Mouse (Mus musculus) adrenal gland, postnatal 25 days (tissue): ENCODE measurements at regions not wholly inside any gene's neighbourhood (a gene's known extent, or its start where the extent isn't known, plus 50 kb on each side); places are given as distances from the start of the nearest gene placed in this dataset.

Source experiments
- DNase-seq: peaks from one replicate; pipeline ENCODE4 v3.0.0; 2021; ENCODE audit warnings: mixed read lengths

DNA sequence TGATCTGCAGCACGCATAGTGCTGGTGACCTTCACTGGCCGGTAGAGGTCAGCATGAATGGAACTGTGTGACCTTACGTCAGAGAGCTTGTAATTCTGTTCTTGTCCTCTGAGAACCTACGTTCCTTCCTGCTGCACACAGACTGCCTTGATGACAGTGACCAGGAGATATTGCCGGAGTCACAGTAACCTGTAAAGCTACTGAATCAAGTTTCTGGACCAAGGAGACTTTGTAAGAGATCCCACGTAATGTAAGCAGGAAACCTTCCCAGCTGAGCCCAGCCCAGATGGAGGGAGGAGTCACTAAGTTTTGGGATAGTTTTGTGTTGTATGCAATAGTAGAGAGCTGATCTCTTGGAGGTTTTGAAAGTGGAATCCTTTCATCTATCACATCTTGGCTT, 117.4 kb upstream of the Lyplal1 start:
- no peak for DNase-seq

DNA sequence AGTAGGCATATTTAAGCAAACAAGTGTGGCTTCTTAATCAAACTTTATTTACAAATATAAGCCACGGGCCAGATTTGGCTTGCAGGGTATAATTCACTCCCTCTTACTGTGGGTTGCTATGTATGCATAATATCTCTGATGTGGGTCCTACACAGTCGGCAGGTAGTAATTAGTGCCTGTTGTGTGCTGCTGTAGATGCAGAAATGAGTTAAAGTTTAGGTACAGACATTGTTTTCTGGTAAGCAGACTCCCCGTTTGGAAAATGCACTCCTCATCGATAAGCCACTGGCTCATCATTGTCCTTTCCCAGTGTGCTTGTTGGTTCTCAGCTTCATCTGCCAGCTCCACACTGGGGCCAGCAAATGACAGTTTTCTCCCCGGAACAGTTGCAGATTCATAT, 113.4 kb upstream of the Lyplal1 start:
- DNase-seq = no peak

DNA sequence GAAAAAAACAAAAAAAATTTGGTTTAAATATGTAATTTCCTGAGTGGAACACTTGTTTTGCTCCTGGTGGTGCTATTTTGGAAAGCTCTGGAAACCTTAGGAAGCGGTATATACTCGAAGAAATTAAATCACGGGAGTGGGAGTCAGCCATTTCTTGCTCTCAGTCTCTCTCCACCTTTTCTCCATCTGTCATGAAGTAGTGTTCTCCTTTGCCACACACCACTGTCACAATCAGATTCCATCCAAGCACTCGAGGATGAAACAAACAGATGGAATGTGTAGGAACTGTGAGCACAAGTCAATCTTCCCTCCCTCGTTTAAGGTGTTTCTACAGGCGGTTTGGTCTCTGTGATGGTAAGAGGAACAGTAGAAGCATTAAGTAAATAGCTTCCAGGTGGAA, 112.7 kb upstream of the Lyplal1 start:
- DNase-seq = no peak

DNA sequence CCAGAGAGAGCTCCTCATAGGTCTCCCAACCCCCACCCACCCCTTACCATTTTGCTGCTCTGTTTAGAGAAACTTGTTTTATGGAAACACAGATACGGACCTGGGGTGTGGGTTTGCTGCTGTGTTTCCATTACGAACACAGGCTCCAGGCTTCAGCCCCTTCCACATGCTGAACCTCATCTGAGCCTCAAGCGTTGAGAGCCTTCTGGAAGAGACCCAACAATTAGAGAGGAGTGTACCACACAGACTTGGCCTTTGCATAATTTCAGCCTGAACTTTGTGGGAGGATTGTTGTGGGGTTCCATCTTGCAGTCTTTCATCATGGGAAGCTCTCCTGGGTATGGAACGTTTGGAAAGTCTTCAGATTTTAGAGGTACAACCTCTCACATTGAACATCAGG, 111.3 kb upstream of the Lyplal1 start:
- no peak for DNase-seq

DNA sequence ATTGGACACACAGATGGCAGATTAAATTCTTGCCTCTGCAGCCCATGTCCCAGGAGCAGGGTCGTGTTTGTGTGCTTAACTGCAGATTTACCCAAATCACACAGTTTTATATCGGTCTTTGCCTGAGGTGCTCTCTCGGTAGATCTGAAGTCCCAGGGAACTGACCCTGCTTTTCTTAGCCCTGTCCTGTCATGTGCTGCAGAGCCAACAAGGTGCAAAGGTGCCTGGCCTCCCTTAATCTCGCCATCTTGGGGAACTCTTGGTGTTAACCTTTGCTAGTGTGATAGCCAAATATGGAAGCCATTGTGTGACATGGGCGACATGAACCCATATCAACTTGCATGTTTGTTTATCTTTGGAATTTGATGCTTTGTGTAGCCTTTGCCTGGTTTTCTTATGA, 107.1 kb upstream of the Lyplal1 start:
- DNase-seq = no peak

DNA sequence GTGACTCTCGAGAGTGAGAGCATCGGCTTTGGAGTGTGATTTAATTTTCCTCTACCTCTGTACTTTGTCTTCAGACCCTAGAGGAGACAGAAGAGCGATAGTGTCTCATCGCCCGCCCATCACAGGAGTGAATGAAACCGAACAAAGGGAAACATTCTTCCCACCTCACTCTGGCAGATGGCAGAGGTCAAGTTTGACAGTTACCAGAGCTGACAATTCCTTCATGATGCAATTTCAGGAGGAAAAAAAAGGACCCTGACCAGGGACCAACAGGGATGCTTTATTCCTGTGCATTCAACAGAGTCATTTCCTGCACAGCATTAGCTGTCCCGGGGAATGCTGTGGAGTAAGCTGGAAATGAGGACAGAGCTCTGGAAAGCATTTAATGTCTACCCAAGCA, 106.3 kb upstream of the Lyplal1 start:
- no peak for DNase-seq

DNA sequence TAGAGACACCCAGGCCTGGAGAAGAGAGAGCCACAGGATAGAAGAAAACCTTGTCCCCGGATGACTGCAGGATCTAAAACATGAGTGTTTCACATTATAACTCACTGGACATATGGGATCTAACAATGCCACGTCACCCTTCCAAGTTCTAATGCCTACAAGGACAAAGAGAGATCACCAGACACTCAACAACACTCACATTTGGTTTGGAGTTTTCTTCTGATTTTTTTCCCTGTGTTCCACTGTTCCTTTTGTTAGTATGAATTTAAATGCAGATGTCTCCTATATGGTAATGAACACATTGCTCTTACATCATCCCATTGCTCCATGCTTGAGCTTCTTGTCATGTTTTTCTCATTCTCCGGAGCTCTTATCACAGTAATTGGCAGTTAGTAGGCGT, 101.9 kb upstream of the Lyplal1 start:
- no peak for DNase-seq

DNA sequence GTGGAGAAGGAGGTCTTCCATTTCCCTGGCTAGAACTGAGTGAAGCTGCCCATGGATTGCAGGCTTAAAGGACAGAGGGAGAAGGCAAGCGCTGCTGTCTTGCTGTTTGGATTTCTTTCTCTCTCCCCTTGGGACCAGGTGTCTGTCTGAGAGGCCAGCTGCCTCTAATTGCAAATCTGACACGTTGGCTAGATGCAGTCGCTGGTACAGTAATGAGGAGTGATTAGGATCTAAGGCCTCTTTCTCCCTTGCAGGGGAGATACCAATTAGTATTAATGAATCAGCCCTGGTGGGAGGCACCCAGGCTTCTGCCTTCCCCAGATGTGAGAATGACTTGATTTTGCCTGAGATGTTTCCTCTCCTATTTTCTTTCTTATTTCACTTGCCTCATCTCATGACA, 100.1 kb upstream of the Lyplal1 start:
- DNase-seq = no peak

DNA sequence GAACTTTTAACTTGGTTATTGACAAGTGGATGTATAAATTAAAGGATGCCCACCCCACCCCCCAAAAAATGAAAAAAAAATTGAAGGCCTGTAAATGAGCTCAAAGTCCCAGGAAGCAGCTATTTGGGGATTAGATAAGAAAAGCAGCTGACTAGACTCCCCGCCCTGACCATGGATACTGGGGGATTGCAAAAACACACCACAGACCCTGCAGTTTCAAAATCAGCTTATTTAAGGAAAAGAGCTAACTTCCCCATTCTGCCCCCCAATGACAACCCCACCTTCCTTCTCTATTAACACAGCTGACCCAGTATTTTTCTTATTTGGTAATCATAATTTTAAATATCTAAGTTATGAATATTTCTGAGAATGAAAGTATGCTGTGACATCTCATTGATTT, 87.0 kb upstream of the Lyplal1 start:
- DNase-seq = no peak

DNA sequence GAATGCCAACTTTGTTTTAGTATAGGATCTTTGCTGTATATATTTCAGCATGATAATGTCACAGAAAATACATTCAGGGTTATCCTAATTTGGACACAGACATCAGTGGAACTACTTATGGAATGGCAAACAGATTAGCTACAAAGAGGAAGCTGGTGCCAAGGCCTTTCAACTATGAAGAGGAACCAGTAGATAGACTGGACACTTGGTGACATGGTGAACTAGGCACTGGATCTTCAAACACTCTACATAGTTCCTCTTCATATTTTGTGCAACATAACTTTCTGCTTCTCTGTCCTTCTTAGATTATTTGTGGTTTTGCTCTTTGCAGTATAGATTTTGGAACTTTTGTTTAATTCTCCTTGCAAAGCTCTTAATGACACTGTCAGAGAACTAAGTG, 85.4 kb upstream of the Lyplal1 start:
- no peak for DNase-seq

DNA sequence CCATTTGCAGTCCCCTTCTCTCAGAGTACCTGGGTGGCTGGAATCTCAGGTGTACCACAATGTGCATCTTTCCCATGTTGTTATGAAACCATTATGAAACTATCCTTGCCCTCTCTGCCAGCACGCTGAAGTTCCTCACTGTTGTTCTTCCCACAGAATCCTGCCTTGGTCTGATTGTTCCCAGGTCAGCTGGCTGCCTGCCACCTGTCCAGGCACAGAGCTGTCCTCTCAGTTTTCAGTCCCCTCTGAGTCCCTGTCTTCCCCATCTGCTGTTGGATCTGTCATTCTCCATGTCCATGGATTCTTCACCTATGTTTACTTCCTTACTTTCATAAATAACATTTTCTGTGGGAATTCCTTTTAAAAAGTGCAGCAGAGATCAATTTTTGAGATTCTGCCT, 81.3 kb upstream of the Lyplal1 start:
- no peak for DNase-seq

DNA sequence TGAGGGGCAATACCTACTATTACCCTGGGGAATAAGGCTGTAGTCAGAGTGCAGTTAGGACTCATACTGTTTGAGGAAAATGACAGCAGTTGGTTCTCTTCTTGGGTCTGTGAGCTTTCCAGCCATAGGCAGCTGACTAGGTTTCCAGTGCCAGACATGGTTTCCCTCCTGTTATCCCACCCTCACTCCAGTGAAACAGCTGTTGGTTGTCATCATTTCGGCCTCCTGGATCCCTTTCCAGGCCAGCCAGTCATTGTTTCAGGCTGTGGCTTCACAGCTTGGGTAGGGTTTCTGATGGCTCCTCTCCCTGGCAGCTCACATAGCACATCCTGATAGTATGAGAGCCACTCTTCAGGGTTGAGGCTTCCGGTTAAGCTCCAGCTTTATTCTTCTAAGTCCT, 79.9 kb upstream of the Lyplal1 start:
- DNase-seq = no peak

DNA sequence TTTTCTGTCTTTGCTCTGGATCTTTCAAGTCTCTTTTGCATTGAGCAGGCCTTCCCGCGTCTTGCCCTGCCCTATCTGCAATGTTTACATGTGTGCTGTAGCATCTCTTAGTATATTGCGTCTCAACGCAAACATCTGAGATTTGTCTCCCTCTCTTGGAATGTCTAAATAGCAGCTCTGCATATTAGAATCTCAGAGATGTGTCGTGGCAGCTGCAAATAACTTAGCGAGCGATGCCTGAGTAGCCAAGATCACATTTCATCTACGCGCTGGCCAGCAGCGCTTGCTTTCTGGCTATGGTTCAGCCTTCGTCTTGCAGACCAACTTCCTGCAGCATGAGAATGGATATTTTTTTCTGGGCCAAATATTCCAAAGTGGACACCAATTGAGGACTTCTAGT, 72.3 kb upstream of the Lyplal1 start:
- no peak for DNase-seq

DNA sequence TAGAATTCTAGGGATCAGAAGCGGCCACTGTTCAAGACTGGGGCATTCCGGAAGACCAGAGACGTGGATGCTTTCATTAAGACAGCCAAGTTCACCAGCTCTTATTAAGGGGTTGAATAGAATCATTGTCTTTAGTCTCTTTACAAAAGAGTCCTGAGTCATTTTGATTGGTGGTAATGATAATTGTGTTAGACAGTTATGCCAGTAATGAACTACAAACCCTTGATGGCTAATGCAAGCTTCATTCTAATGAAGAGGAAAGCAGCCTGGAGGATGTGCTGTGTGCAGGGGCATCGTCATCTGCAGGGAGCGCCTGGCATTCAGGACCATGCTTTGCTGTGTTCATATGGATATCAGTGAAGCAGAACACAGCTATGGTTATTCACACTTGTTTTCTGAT, 70.3 kb upstream of the Lyplal1 start:
- DNase-seq = no peak

DNA sequence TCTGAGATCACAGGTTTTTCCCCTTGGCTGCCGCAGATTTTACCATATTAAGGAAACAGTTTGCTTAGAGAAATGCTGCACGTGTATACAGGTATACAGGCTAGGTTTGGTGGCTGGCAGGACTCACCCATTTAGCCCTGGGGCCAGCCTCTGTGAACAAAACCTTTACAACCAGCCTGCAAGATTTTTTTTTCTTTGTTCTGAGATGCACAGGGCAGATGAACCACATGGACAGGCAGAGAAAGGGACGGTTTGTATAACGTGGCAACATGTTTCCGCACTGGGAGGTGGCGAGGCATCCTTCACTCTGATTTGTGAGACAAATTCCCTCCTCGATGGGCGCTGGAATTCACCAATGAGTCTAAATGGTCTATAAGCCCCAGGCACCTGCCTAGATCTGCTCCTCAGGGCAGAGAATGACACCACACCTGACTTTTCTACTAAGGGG, 66.1 kb upstream of the Lyplal1 start:
- no peak for DNase-seq

DNA sequence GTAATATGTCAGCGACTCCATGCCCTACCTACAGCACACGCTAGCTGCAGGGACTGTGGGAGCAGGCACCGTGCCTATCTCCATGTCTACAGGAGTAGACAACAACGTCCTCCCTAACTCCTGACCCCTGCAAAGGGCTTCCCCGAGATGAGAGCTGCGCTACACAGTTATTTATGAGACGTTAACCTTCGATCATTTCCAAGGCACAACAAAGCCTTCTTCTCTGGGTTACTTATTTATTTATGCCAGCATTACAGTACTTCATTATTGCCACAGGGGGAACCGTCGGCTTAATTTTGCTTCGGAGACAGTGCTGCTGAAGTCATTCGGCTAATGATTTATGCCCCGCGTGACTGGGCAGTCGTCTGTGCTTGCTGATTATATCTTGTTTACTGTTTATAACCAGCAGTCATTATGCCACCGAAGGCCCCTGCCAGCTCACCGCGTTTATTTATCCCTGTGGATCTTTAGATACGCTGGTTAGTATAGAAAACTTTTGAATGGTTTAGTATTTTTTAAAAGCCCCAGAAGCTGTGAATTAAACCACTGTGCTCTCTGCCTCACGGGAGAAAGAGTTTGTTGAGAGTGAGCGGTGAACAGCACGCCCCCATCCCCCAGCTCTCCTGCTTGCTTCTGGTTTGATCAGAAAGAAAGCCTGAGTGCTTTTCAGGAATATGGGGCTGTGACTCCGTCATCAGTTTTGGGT, 65.5 kb upstream of the Lyplal1 start:
- DNase-seq = peak; percentile 44

DNA sequence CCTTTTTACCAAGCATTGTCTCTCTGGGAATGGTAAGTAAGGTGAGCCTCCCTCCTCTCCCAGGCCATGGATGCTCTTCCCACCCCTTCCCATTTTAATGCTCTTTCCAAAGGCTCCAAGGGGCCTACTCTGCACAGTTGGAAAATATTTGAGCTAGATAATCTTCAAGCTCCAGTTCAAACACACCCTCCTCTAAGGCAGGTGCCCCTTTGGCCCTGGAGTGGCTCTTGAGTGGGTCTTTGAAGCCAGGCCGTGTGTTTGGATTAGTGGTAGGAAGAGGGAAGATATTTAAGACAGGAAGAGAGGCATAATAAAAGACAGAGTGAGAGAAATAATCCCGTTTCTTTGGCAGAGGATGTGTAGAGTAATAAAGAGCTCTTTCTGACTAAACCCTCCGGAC, 59.9 kb upstream of the Lyplal1 start:
- DNase-seq = no peak

DNA sequence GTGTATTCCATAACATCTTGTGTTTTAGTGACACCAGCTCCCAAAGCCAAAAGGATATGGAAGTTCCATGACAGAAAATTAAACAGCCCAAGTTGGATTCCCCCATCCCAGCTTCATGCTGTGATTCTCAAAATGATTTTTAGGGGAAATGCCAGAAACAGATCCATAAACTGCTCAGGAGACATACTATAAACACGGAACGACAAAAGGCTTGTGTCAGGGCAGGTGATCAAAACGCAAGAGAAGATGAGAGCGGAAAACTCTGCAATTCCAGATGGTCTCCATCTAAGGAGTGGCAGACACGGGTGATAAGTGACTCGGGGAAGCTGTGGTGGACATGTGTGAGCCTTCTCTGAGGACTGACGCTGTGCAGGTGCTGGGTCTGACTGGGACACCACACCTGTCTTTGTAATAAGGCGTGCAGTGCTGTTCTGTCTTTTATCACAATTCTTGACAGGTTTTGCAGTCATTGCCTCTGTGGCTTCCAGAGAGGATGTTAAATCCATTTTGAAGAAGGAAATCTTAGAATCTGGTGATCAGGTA, 56.4 kb upstream of the Lyplal1 start:
- no peak for DNase-seq

DNA sequence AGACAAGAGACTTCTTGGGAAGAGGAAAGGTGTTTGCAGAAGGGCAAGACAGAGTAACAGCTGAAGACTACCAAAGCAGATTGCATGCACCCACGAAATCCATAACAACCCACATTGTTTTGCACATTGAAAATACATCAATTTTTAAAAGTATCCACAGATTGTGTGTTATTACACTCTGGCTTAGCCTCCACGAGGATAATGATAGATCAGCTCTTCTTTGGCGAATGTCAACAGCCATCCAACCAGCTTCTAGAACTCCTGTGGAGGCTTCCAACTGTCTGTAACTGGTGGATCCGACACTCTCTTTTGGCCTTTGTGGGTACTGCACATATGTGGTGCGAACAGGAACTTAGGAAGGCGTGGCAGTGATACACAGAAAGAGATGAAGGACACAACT, 54.6 kb upstream of the Lyplal1 start:
- no peak for DNase-seq
